In genomic region chr11:110196561-110197306, GRCm38 (mm10) we compare ENCODE assay signal across 28 mouse cellular contexts. TPM values are rescaled to one million over a fixed set of nuclear protein-coding genes. Genes with fewer than 3 reads are reported as not detected.
"Had no signal": no experiment of that assay in that cellular context is flagged by ENCODE, and none has a peak within 500 bp of the region (broad histone marks: within the 10 kb centered on the region; RNA-seq: fewer than 3 reads in every experiment).

No protein-coding gene starts in this region.

- DNase-seq: layer of hippocampus, postnatal 36 days; left cerebral cortex, postnatal 4 days; liver; liver, embryonic 13.5 days; liver, postnatal 0 days; lung, postnatal 36 days; midbrain, embryonic 14.5 days had no signal

- H3K4me2 ChIP-seq: limb, embryonic 12.5 days; limb, embryonic 13.5 days; limb, embryonic 15.5 days; liver, embryonic 11.5 days; liver, embryonic 12.5 days; liver, embryonic 13.5 days; liver, embryonic 15.5 days; midbrain, embryonic 11.5 days; midbrain, embryonic 12.5 days; midbrain, embryonic 13.5 days; midbrain, embryonic 15.5 days; neural tube, embryonic 12.5 days; neural tube, embryonic 13.5 days had no signal

- H3K9ac ChIP-seq: limb, embryonic 12.5 days; limb, embryonic 13.5 days; limb, embryonic 15.5 days; liver, embryonic 12.5 days; liver, embryonic 13.5 days; liver, embryonic 14.5 days; liver, embryonic 15.5 days; liver, postnatal 0 days; midbrain, embryonic 12.5 days; midbrain, embryonic 13.5 days; midbrain, embryonic 15.5 days; neural tube, embryonic 12.5 days; neural tube, embryonic 13.5 days had no signal

- H3K27ac ChIP-seq: left cerebral cortex, adult 2 months; limb, embryonic 10.5 days; limb, embryonic 12.5 days; limb, embryonic 13.5 days; limb, embryonic 15.5 days; liver, embryonic 12.5 days; liver, embryonic 13.5 days; liver, embryonic 14.5 days; liver, embryonic 15.5 days; macrophage; midbrain, embryonic 10.5 days; midbrain, embryonic 12.5 days; midbrain, embryonic 13.5 days; midbrain, embryonic 15.5 days; neural tube, embryonic 12.5 days; neural tube, embryonic 13.5 days had no signal

- H3K27me3 ChIP-seq: limb, embryonic 12.5 days; limb, embryonic 13.5 days; limb, embryonic 15.5 days; liver, embryonic 12.5 days; liver, embryonic 13.5 days; liver, embryonic 15.5 days; megakaryocyte, embryonic 14.5 days; midbrain, embryonic 12.5 days; midbrain, embryonic 13.5 days; midbrain, embryonic 15.5 days; neural tube, embryonic 12.5 days; neural tube, embryonic 13.5 days had no signal

- H3K9me3 ChIP-seq: limb, embryonic 10.5 days; limb, embryonic 12.5 days; limb, embryonic 13.5 days; limb, embryonic 15.5 days; liver, embryonic 12.5 days; liver, embryonic 13.5 days; liver, embryonic 15.5 days; megakaryocyte, embryonic 14.5 days; midbrain, embryonic 10.5 days; midbrain, embryonic 12.5 days; midbrain, embryonic 13.5 days; midbrain, embryonic 15.5 days; neural tube, embryonic 12.5 days; neural tube, embryonic 13.5 days had no signal

- ATAC-seq: liver, embryonic 12.5 days; liver, postnatal 0 days; midbrain, embryonic 13.5 days; midbrain, embryonic 15.5 days; midbrain, embryonic 16.5 days had no signal

- H3K4me3 ChIP-seq: left cerebral cortex, adult 2 months; limb, embryonic 10.5 days; limb, embryonic 12.5 days; limb, embryonic 13.5 days; limb, embryonic 15.5 days; liver, embryonic 12.5 days; liver, embryonic 13.5 days; liver, embryonic 15.5 days; megakaryocyte, embryonic 14.5 days; midbrain, embryonic 10.5 days; midbrain, embryonic 12.5 days; midbrain, embryonic 13.5 days; midbrain, embryonic 15.5 days; myocyte; neural tube, embryonic 12.5 days; neural tube, embryonic 13.5 days had no signal

- H3K4me1 ChIP-seq: limb, embryonic 10.5 days; limb, embryonic 12.5 days; limb, embryonic 13.5 days; limb, embryonic 15.5 days; liver, embryonic 12.5 days; liver, embryonic 13.5 days; liver, embryonic 15.5 days; megakaryocyte, embryonic 14.5 days; midbrain, embryonic 10.5 days; midbrain, embryonic 12.5 days; midbrain, embryonic 13.5 days; midbrain, embryonic 15.5 days; neural tube, embryonic 12.5 days; neural tube, embryonic 13.5 days had no signal

- H3K36me3 ChIP-seq: limb, embryonic 10.5 days; limb, embryonic 12.5 days; limb, embryonic 13.5 days; limb, embryonic 15.5 days; liver, embryonic 12.5 days; liver, embryonic 13.5 days; liver, embryonic 15.5 days; midbrain, embryonic 10.5 days; midbrain, embryonic 12.5 days; midbrain, embryonic 13.5 days; midbrain, embryonic 15.5 days; neural tube, embryonic 12.5 days; neural tube, embryonic 13.5 days had no signal

RNA-seq across cellular contexts. Expression of gene Abca6, which starts 54.8 kb away (rescaled TPM):
- polyA plus RNA-seq: limb, embryonic 11.5 days; myocyte had no signal
